Mouse (Mus musculus) lung, adult 2 months (tissue): ENCODE data around the gene Ufsp2. TPM values are rescaled to one million over a fixed set of nuclear protein-coding genes. Genes with fewer than 3 reads are reported as not detected.

ENCODE experiments used
- DNase-seq: peaks from one replicate; pipeline ENCODE4 v3.0.0; 2022
- H3K4me1 ChIP-seq: fragments of 200-500 bp; 2 replicates; pipeline ENCODE4 v1.6.1; 2011; ENCODE audit warnings: low read length; ENCODE audit not compliant: control insufficient read depth, insufficient read depth
- H3K4me3 ChIP-seq: fragments of 200-500 bp; replicated peaks from 2 replicates; pipeline ENCODE3; 2011; ENCODE audit warnings: low read depth, mild to moderate bottlenecking, control low read depth, low read length; ENCODE audit errors: extremely low read depth
- CTCF ChIP-seq: fragments of 200-500 bp; IDR thresholded peaks from 2 replicates; pipeline ENCODE4 v1.5.1; 2011; ENCODE audit warnings: mild to moderate bottlenecking, low read length, control low read depth; ENCODE audit not compliant: insufficient read depth
- POLR2A ChIP-seq: fragments of 200-500 bp; IDR thresholded peaks from 2 replicates; pipeline ENCODE4 v1.6.1; 2011; ENCODE audit warnings: low read depth, mild to moderate bottlenecking, control low read depth, low read length, borderline replicate concordance; ENCODE audit errors: extremely low read depth
- WGBS: fragments of 180-500 bp; shearing (Covaris S2); methylation state at CpG from one replicate; pipeline ENCODE4 v1.1.7; 2018; 5-methylcytosine and 5-hydroxymethylcytosine counted together
- polyA plus RNA-seq: library from polyadenylated mRNA; depleted of rRNA; stranded (reverse); fragments of >200 nt; gene quantifications from 2 replicates; pipeline ENCODE4 v1.2.3, GENCODE M21; 2012; rRNA removed

Ufsp2 gene
- polyA plus RNA-seq, result 7.6 and 15.5 TPM in 2 replicates

GRCm38 (mm10) chr8:45975126-45975836 lies at the start of gene Ufsp2, which contains the start of gene 1700029J07Rik:
Gene Ufsp2, plus strand, starts transcription at chr8:45975528.
Gene 1700029J07Rik, minus strand, starts transcription at chr8:45975252.
- TF ChIP-seq CTCF, result peak; percentile 42; the same call in 1 of the 2 replicates
- peak; percentile 73; the same call in 1 of the 2 replicates for TF ChIP-seq POLR2A
- peak; percentile 97 for DNase-seq
- under 1% methylated on average over 57 of the region's 57 CpGs for WGBS
- H3K4me3 ChIP-seq, result peak within 1 kb of the TSS; percentile 89
- no peaks in the 10 kb centered on the region for H3K4me1 ChIP-seq

GRCm38 (mm10) chr8:45934582-45935014 lies 40.7 kb upstream of the Ufsp2 start, which contains the start of gene Ccdc110:
Gene Ccdc110, plus strand, starts transcription at chr8:45934619.
- no peak within 1 kb of the TSS for H3K4me3 ChIP-seq
- DNase-seq, result peak; percentile 94
- H3K4me1 ChIP-seq, result no peaks in the 10 kb centered on the region
- 2% methylated on average over 23 of the region's 23 CpGs for WGBS
- TF ChIP-seq POLR2A (no peak), CTCF (peak; percentile 98)

- H3K4me1 ChIP-seq, result no peaks in the 10 kb centered on the region
- no peak for TF ChIP-seq POLR2A
- TF ChIP-seq CTCF, result no peak
- DNase-seq, result no peak
- no peak overlapping the region for H3K4me3 ChIP-seq
- WGBS, result 77% methylated on average over 9 of the region's 9 CpGs
These were observed 38.3 kb upstream of the Ufsp2 start for GRCm38 (mm10) chr8:45936986-45937385.

GRCm38 (mm10) chr8:45946283-45946682 lies 29.0 kb upstream of the Ufsp2 start:
- no peak for DNase-seq
- 90% methylated on average over 4 of the region's 4 CpGs for WGBS
- no peaks in the 10 kb centered on the region for H3K4me1 ChIP-seq
- H3K4me3 ChIP-seq, result no peak overlapping the region
- TF ChIP-seq POLR2A (no peak), CTCF (no peak)

GRCm38 (mm10) chr8:45950622-45951021 lies 24.7 kb upstream of the Ufsp2 start:
- no peak for DNase-seq
- WGBS, result 69% methylated on average over 2 of the region's 2 CpGs
- Histone ChIP-seq H3K4me1 (no peaks in the 10 kb centered on the region), H3K4me3 (no peak overlapping the region)
- TF ChIP-seq CTCF (no peak), POLR2A (no peak)

- TF ChIP-seq POLR2A (no peak), CTCF (peak; percentile 16; the same call in 1 of the 2 replicates)
- WGBS, result 94% methylated on average over 12 of the region's 12 CpGs
- DNase-seq, result no peak
- Histone ChIP-seq H3K4me3 (no peak overlapping the region), H3K4me1 (no peaks in the 10 kb centered on the region)
These were observed 4.4 kb upstream of the Ufsp2 start for GRCm38 (mm10) chr8:45970894-45971293.

GRCm38 (mm10) chr8:45973988-45974505 lies 1.3 kb upstream of the Ufsp2 start:
- DNase-seq, result no peak
- 70% methylated on average over 8 of the region's 8 CpGs for WGBS
- H3K4me3 ChIP-seq, result no peak overlapping the region
- H3K4me1 ChIP-seq, result no peaks in the 10 kb centered on the region
- no peak for TF ChIP-seq POLR2A
- no peak for TF ChIP-seq CTCF

GRCm38 (mm10) chr8:45975837-45976468 lies 625 bp downstream of the Ufsp2 start:
- no peaks in the 10 kb centered on the region for H3K4me1 ChIP-seq
- no peak for TF ChIP-seq CTCF
- no peak for TF ChIP-seq POLR2A
- DNase-seq, result no peak
- WGBS, result 33% methylated on average over 11 of the region's 11 CpGs
- H3K4me3 ChIP-seq, result peak overlapping the region; percentile 89

GRCm38 (mm10) chr8:45986665-45987064 lies 11.3 kb downstream of the Ufsp2 start:
- no peak for TF ChIP-seq CTCF
- TF ChIP-seq POLR2A, result no peak
- H3K4me1 ChIP-seq, result no peaks in the 10 kb centered on the region
- DNase-seq, result no peak
- 59% methylated on average over 3 of the region's 3 CpGs for WGBS
- no peak overlapping the region for H3K4me3 ChIP-seq
